Mouse (Mus musculus) embryo, embryonic 11.5 days (tissue): ENCODE results near the gene Efcab1.

ENCODE experiments used
- DNase-seq: peaks from one replicate; pipeline ENCODE4 v3.0.0-alpha.2; 2012; ENCODE audit warnings: low read depth, low spot score

Efcab1 gene

DNA sequence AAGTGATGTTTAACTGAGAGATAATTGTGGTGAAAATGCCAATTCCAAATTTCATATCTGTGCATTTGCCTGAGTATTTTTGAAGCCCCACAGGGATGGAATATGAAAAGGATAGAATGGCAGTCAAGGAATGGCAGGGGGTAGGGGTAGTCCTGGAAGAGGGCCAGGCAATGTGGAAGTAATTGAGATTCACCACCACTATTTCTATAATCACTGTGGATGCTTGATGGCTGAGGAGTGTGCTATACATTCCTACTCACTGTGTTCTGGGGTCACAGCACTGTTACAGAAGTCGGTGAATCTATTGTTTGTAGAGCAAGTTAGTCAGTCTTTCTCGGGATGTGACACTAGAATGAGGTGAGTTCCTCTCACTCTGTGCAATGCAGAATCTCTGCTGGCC is 108.3 kb downstream of the Efcab1 start:
- DNase-seq: no peak
